Mouse (Mus musculus) CH12.LX (cell line): ENCODE measurements around the gene Zfp609.

Experiments used
- CTCF ChIP-seq, 2 experiments: IDR thresholded peaks in 1 of 2; conservative IDR thresholded peaks in 1 of 2; 2 replicates each; pipeline ENCODE4 v1.5.1; 2011 to 2012; ENCODE audit warnings: low read depth in 2 of 2, low read length in 2 of 2, improper control_type of control experiment in 1 of 2, inconsistent platforms in 1 of 2, mild to moderate bottlenecking in 1 of 2, moderate library complexity in 1 of 2
- POLR2A ChIP-seq: IDR thresholded peaks from 2 replicates; pipeline ENCODE4 v1.6.1; 2011; ENCODE audit warnings: low read depth, mild to moderate bottlenecking, improper control_type of control experiment, low read length
- SIN3A ChIP-seq: IDR thresholded peaks from 2 replicates; pipeline ENCODE4 v1.6.1; 2012; ENCODE audit warnings: low read length, improper control_type of control experiment, inconsistent platforms

DNA sequence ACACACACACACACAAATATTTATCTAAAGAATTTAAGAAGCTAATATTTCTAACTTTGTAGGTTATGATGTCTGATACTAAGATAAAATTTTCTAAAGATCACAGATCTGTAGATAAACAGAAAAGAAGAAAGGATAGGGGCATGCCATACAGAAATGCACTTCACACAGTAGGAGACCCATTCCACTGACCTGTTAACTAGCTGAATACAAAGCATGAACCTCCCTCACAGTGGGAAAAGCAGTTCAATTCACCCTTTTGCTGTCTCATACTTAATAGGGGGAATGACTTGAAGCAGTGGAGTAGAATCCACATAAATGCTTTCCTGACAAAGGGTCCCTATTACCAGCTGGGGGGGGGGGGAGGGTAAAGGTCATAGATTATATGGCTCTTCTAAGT is 6.3 kb upstream of the Zfp609 start:
- TF ChIP-seq SIN3A (no peak), POLR2A (no peak), CTCF (conservative IDR thresholded peaks at IDR 0.05 in 1 of 2, IDR thresholded peaks at IDR 0.05 in 1 of 2; ENCODE audit: low read depth in 2 of 2, low read length in 2 of 2) (no peak)
